Mouse (Mus musculus) midbrain, embryonic 10.5 days (tissue): Measurements from ENCODE around the gene Lats2. TPM values are rescaled to one million over a fixed set of nuclear protein-coding genes. Genes with fewer than 3 reads are reported as not detected.

ENCODE experiments used
- DNase-seq: peaks from one replicate; pipeline ENCODE4 v3.0.0-alpha.2; 2017; ENCODE audit warnings: low spot score
- H3K27ac ChIP-seq: fragments of 300-500 bp; sonication (generic); replicated peaks from 2 replicates; pipeline ENCODE4 v1.5.1; 2016; ENCODE audit warnings: mild to moderate bottlenecking
- H3K27me3 ChIP-seq: fragments of 300-500 bp; sonication (generic); 2 replicates; pipeline ENCODE4 v1.6.1; 2016; ENCODE audit warnings: low read depth, mild to moderate bottlenecking; ENCODE audit not compliant: poor library complexity, severe bottlenecking
- H3K36me3 ChIP-seq: fragments of 300-500 bp; sonication (generic); 2 replicates; pipeline ENCODE4 v1.6.1; 2016; ENCODE audit warnings: mild to moderate bottlenecking, moderate library complexity
- H3K4me1 ChIP-seq: fragments of 300-500 bp; sonication (generic); 2 replicates; pipeline ENCODE4 v1.6.1; 2016
- H3K4me3 ChIP-seq: fragments of 300-500 bp; sonication (generic); 2 replicates; pipeline ENCODE4 v1.5.1; 2016; ENCODE audit warnings: mild to moderate bottlenecking, moderate library complexity
- H3K9me3 ChIP-seq: fragments of 300-500 bp; sonication (generic); replicated peaks from 2 replicates; pipeline ENCODE4 v1.6.1; 2016; ENCODE audit warnings: mild to moderate bottlenecking
- WGBS: fragments of 180-500 bp; shearing (Covaris S2); methylation state at CpG from one replicate; pipeline ENCODE4 v1.1.7; 2016; 5-methylcytosine and 5-hydroxymethylcytosine counted together
- polyA plus RNA-seq: library from polyadenylated mRNA; unstranded; fragments of >200 nt; fragmentation: Nextera tagmentation; extraction: Ambion mirVana; gene quantifications from 2 replicates; pipeline ENCODE4 v1.2.1, GENCODE M21; 2016

The Lats2 gene
- polyA plus RNA-seq, 1 experiment from 2014 or later, result 16.8 TPM

DNA sequence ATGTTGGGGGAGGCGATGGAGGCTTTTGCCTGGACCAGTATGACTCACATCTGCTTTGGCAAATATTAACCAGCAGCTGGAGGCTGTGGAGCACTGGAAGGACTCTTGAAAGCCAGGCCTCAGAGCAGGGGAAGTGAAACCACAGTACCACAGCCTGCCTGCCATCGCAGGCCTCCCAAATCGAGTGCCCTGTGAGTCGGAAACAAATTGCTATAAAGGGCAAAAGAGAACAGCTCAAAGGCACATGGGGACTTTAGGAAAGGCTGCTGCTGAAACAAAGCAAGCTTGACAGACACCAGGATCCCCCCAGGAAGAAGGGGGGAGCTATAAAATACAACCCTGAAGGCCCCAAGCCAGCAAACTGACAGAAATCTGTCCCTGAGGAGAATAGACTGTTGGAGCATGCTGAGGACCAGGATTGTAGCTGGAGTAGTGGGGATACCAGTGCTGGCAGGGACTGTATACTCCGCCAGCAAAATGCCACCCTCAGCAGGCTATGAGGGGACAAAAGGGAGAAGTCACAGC lies 28.2 kb downstream of the Lats2 start:
- peak overlapping the region; percentile 46 for H3K27ac ChIP-seq
- WGBS, result 83% methylated on average over 5 of the region's 5 CpGs
- no peak for DNase-seq

GRCm38 (mm10) chr14:57729364-57729763 lies 28.8 kb downstream of the Lats2 start:
- Histone ChIP-seq H3K4me1 (peaks cover 19% of the 10 kb centered on the region), H3K36me3 (peaks cover 71% of the 10 kb centered on the region), H3K9me3 (peaks cover 5% of the 10 kb centered on the region; the same call in 1 of the 2 replicates), H3K27me3 (no peaks in the 10 kb centered on the region), H3K4me3 (no peak overlapping the region), H3K27ac (no peak overlapping the region)
- 83% methylated on average over 8 of the region's 8 CpGs for WGBS
- DNase-seq, result no peak

More for the DNA sequence above, 28.2 kb downstream of the Lats2 start:
- Histone ChIP-seq H3K36me3 (peaks cover 67% of the 10 kb centered on the region), H3K27me3 (no peaks in the 10 kb centered on the region), H3K9me3 (peaks cover 5% of the 10 kb centered on the region; the same call in 1 of the 2 replicates), H3K4me3 (no peak overlapping the region), H3K4me1 (peaks cover 19% of the 10 kb centered on the region)

GRCm38 (mm10) chr14:57726172-57726571 lies 32.0 kb downstream of the Lats2 start:
- peaks cover 5% of the 10 kb centered on the region; the same call in 1 of the 2 replicates for H3K9me3 ChIP-seq
- H3K4me3 ChIP-seq, result no peak overlapping the region
- H3K27me3 ChIP-seq, result no peaks in the 10 kb centered on the region
- H3K27ac ChIP-seq, result no peak overlapping the region
- peaks cover 70% of the 10 kb centered on the region for H3K36me3 ChIP-seq
- 71% methylated on average over 8 of the region's 8 CpGs for WGBS
- DNase-seq, result no peak
- peaks cover 9% of the 10 kb centered on the region for H3K4me1 ChIP-seq

GRCm38 (mm10) chr14:57724473-57724872 lies 33.7 kb downstream of the Lats2 start:
- Histone ChIP-seq H3K27me3 (no peaks in the 10 kb centered on the region), H3K27ac (no peak overlapping the region), H3K9me3 (peaks cover 5% of the 10 kb centered on the region; the same call in 1 of the 2 replicates), H3K4me1 (peaks cover 2% of the 10 kb centered on the region; the same call in 1 of the 2 replicates), H3K4me3 (no peak overlapping the region), H3K36me3 (peaks cover 58% of the 10 kb centered on the region)
- DNase-seq, result no peak
- WGBS, result 93% methylated on average over 4 of the region's 4 CpGs

- 88% methylated on average over 4 of the region's 4 CpGs for WGBS
- H3K4me1 ChIP-seq, result peaks cover 17% of the 10 kb centered on the region
- H3K27me3 ChIP-seq, result no peaks in the 10 kb centered on the region
- peaks cover 35% of the 10 kb centered on the region for H3K36me3 ChIP-seq
- no peak overlapping the region for H3K27ac ChIP-seq
- DNase-seq, result no peak
- no peaks in the 10 kb centered on the region for H3K9me3 ChIP-seq
- H3K4me3 ChIP-seq, result no peak overlapping the region
Measured at GRCm38 (mm10) chr14:57718245-57718644, 39.9 kb downstream of the Lats2 start.

DNA sequence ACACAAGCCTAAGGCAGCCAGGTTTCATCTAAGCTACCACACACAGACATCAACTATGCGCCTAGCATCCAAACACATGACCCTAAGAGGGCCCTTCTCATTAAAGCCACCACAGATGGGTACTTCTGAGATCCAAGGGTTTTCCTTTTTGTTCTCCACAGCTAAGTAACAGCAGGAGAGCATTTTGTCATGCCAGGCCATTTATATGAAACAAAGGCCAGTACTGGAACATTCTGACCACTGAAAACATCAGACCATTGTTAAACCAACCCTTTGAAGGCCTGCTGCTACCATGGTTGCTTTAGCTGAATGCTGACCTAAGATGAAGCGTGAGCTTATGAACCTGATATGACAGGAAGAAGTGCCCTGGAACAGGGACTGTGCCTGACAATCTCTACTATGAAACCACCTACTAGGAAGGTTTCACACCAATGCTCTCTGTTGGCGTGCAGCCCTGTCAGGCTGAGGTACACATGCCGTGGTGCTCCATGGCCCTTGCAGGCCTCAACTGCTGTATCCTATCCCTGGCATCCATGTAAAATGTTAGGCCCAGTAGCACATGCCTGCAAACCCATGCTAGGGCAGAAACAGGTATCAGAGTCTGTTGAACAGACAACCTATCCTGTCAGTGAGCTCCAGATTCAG lies 41.5 kb downstream of the Lats2 start:
- Histone ChIP-seq H3K36me3 (peaks cover 30% of the 10 kb centered on the region), H3K4me1 (peaks cover 17% of the 10 kb centered on the region), H3K4me3 (no peak overlapping the region), H3K27ac (0 out of 2 replicates have a peak overlapping the region, but pooled peaks have one; percentile 49), H3K9me3 (no peaks in the 10 kb centered on the region), H3K27me3 (no peaks in the 10 kb centered on the region)
- WGBS, result 74% methylated on average over 4 of the region's 4 CpGs
- no peak for DNase-seq

GRCm38 (mm10) chr14:57712884-57713283 lies 45.3 kb downstream of the Lats2 start:
- Histone ChIP-seq H3K36me3 (peaks cover 24% of the 10 kb centered on the region), H3K27ac (no peak overlapping the region), H3K27me3 (no peaks in the 10 kb centered on the region), H3K4me1 (peaks cover 34% of the 10 kb centered on the region), H3K9me3 (no peaks in the 10 kb centered on the region), H3K4me3 (no peak overlapping the region)
- 88% methylated on average over 1 of the region's 1 CpGs for WGBS
- no peak for DNase-seq

DNA sequence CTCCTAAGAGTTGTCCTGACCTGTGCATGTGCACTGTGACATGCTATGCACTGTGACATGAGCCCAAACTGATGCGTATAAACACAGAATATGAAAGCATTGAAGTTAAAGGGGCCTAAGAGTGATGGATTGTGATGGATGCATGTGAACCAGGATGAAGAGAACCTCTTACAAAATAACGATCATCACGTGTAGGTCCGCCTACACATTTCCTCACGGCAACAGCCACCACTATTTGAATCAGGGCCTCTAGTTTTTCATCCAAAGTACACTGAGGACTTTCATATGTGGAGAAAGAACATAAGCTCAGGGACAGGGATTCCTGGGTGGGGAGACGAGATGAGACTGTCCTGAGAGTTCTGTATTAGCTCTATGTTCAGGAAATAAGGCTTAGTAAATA lies 47.1 kb downstream of the Lats2 start:
- no peaks in the 10 kb centered on the region for H3K9me3 ChIP-seq
- no peak overlapping the region for H3K27ac ChIP-seq
- peaks cover 12% of the 10 kb centered on the region; the same call in 1 of the 2 replicates for H3K36me3 ChIP-seq
- no peaks in the 10 kb centered on the region for H3K27me3 ChIP-seq
- WGBS, result 95% methylated on average over 6 of the region's 6 CpGs
- no peak overlapping the region for H3K4me3 ChIP-seq
- peaks cover 38% of the 10 kb centered on the region for H3K4me1 ChIP-seq
- DNase-seq, result no peak

DNA sequence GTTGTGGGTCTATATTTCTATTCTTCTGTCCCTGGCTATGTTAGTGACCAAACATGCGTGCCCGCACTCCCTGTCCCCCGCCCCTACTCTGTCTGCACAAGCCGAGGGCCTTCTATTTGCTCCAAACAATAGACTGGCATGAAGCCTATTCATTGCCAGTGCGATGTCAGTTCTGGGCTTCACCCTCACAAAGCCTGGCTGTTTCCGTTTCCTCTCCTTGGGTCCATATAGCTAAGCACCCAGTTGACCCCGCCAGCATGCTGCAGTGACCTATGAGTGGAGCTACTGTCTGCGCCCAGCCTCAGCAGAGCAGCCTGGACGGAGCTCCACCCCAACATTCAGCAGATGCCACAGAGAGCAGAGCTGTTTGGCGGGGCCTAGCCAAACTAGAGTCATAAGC lies 49.0 kb downstream of the Lats2 start:
- no peaks in the 10 kb centered on the region for H3K27me3 ChIP-seq
- 35% methylated on average over 10 of the region's 10 CpGs for WGBS
- no peaks in the 10 kb centered on the region for H3K9me3 ChIP-seq
- peaks cover 38% of the 10 kb centered on the region for H3K4me1 ChIP-seq
- H3K36me3 ChIP-seq, result peaks cover 23% of the 10 kb centered on the region; the same call in 1 of the 2 replicates
- peak overlapping the region; percentile 15 for H3K27ac ChIP-seq
- peak; percentile 44 for DNase-seq
- no peak overlapping the region for H3K4me3 ChIP-seq

GRCm38 (mm10) chr14:57708580-57708979 lies 49.6 kb downstream of the Lats2 start:
- 93% methylated on average over 7 of the region's 7 CpGs for WGBS
- H3K9me3 ChIP-seq, result no peaks in the 10 kb centered on the region
- H3K27ac ChIP-seq, result no peak overlapping the region
- peaks cover 38% of the 10 kb centered on the region for H3K4me1 ChIP-seq
- no peak overlapping the region for H3K4me3 ChIP-seq
- DNase-seq, result no peak
- no peaks in the 10 kb centered on the region for H3K27me3 ChIP-seq
- H3K36me3 ChIP-seq, result peaks cover 24% of the 10 kb centered on the region; the same call in 1 of the 2 replicates

DNA sequence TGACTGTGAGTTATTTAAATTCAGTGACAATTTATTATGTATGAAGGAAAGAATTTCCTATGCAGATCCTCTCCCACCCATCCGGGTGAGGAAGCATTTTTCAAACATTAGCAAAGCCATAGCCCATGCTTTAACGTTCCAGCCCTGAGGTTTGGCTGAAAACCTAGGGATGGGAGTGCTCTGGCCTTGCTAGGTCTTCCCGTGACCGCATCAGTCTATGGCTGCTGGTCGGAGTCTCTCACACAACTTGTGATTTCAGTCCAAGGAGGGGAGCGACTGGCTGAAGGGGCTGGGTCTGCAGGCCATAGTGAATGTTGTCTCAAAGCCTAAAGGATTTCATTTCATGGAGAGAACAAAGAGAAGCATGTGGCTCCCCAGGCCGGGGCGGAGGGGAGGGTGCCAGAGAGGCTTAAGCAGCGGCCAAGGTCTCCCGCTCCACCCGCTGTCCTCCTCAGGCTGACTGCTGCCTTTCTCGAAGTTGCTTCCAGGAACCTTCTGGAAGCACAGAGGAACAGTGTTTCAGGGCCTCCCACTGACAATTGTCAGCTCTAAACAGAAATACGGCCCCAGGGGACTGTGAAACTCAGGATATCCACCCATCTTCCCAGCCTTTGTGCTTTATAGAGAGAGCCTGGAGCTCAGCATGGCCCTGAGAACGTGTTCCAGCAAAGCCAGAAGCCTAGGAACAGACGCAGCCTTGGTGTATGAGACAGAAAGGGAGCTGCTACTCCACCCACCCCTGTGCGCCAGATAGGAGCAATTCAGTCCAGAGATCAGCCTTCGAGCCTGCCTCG lies 50.9 kb downstream of the Lats2 start:
- Histone ChIP-seq H3K9me3 (no peaks in the 10 kb centered on the region), H3K27me3 (no peaks in the 10 kb centered on the region), H3K36me3 (peaks cover 28% of the 10 kb centered on the region), H3K27ac (peak overlapping the region; percentile 82), H3K4me1 (peaks cover 39% of the 10 kb centered on the region), H3K4me3 (no peak overlapping the region)
- DNase-seq, result peak; percentile 43
- WGBS, result 50% methylated on average over 18 of the region's 18 CpGs

DNA sequence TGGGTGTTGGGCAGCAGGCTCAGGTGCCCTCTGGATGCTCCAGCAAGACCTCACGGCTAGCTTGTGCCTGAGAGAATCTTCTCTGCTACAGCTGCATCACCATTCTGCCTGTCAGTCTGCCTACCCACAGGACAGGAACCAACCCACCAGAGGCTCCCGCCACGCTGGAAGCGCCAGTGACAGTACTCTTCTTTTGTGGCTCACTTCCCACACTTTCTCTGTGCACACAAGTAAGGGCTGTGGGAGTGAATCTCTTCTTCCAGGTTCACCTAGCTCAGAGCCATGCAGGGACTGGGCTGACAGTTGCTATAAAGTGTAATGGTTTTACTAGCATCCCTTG lies 51.5 kb downstream of the Lats2 start:
- peaks cover 33% of the 10 kb centered on the region for H3K36me3 ChIP-seq

GRCm38 (mm10) chr14:57705759-57706158 lies 52.4 kb downstream of the Lats2 start:
- 90% methylated on average over 4 of the region's 4 CpGs for WGBS
- no peak overlapping the region for H3K4me3 ChIP-seq
- H3K36me3 ChIP-seq, result peaks cover 38% of the 10 kb centered on the region
- peaks cover 47% of the 10 kb centered on the region for H3K4me1 ChIP-seq
- no peaks in the 10 kb centered on the region for H3K9me3 ChIP-seq
- no peak for DNase-seq
- no peaks in the 10 kb centered on the region for H3K27me3 ChIP-seq
- H3K27ac ChIP-seq, result no peak overlapping the region

More for the DNA sequence above, 51.5 kb downstream of the Lats2 start:
- peak overlapping the region; percentile 82; the same call in 1 of the 2 replicates for H3K27ac ChIP-seq
- 91% methylated on average over 4 of the region's 4 CpGs for WGBS
- H3K4me3 ChIP-seq, result no peak overlapping the region
- DNase-seq, result no peak
- peaks cover 45% of the 10 kb centered on the region for H3K4me1 ChIP-seq
- no peaks in the 10 kb centered on the region for H3K27me3 ChIP-seq
- H3K9me3 ChIP-seq, result no peaks in the 10 kb centered on the region
